Mouse (Mus musculus) lung, postnatal 0 days (tissue): ENCODE results near the gene Atp5k.

Experiments used
- CTCF ChIP-seq: IDR thresholded peaks from 2 replicates; pipeline ENCODE4 v1.5.1; 2016; ENCODE audit warnings: antibody characterized with exemption, mild to moderate bottlenecking
- EP300 ChIP-seq: IDR thresholded peaks from 2 replicates; pipeline ENCODE4 v1.6.1; 2016; ENCODE audit warnings: antibody characterized with exemption, mild to moderate bottlenecking, control low read depth

GRCm38 (mm10) chr5:108454094-108454493 is 19.8 kb upstream of the Atp5k start:
- TF ChIP-seq CTCF (no peak), EP300 (no peak)
